Mouse (Mus musculus): ENCODE data around the gene Sertad2.

Sertad2 gene

DNA sequence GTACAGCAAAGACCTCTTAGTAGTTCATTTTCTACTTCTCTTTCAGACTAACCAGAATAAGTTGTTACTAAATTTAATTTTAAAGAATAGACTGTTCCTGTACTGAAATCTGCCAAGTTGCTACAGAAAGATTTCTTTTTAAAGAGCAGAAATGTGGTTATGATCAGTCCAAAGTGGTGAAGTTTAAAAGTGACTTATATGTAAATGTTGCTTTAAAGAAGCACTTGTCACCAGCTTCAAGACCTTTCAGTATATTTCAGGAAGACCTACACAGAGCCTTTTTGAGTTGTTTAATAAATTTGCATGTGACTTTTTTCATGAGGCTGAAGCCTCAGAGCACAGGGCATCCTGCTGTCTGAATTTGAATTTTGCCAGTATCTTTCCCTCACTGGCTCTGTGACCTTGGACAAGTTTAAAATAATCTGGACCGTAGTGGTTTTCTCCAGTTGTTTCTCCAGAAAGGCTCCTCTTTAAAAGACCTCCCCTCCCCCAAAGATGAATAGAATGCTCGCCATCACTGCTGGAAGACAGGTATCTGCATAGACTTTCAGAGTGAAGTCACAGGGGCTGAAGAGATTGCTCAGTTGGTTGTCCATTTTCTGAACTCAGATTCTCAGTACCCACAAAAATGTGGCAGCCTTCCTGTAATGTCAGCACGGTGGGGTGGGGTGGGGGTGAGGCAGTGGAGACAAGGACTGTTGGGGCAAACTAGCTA, 1.9 kb downstream of the Sertad2 start:
- DNase-seq (ENCODE audit: low read depth, low spot score) = no peak

GRCm38 (mm10) chr11:20549481-20549880, 6.4 kb downstream of the Sertad2 start:
- DNase-seq (ENCODE audit: low read depth, low spot score) = no peak

GRCm38 (mm10) chr11:20550196-20550595, 7.1 kb downstream of the Sertad2 start:
- no peak for DNase-seq (ENCODE audit: low read depth, low spot score)

GRCm38 (mm10) chr11:20552059-20552458, 9.0 kb downstream of the Sertad2 start:
- no peak for DNase-seq (ENCODE audit: low read depth, low spot score)

DNA sequence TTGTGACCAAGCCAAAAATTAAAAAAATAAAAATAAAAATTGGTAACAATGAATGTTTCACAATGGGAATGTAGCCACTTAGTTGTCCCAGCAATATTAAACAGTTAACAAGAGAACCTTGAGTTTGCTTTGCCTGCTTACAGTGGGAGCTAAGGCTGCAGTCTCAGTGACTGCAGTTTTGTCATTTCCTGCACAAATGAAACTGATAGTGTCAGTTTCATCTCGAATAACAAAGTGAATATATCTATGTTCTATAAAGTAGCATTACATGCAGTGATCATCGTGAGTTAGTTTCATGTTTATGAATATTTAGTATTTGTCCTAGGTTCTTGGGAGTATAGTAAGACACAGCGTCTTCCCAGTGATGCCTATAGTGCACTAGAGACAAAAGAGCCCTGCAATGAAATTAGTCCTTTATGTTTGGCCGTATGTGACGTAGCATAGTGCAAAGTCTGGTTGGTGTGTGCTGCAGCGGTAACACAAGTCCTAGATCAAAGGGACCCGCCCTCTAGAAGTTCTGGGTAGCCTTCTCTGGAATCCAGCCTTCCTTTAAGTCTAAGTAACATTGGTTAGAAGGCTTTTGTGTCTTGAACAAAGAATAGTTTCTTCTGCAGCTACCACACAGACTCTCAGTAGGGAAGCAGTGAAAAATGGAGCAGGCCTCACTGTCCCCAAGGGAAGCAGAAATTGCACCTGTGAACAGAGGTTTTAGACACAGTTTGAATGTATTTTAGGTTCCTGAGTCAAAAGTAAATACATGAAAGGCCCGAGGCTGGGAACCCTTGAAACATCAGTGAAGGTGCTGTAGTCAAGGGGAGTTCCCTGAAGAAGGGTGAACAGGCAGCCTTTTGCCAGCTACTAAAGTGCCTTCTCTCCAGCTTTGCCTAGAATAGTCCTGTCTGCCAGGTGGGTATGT, 10.0 kb downstream of the Sertad2 start:
- no peak for DNase-seq (ENCODE audit: low read depth, low spot score)

DNA sequence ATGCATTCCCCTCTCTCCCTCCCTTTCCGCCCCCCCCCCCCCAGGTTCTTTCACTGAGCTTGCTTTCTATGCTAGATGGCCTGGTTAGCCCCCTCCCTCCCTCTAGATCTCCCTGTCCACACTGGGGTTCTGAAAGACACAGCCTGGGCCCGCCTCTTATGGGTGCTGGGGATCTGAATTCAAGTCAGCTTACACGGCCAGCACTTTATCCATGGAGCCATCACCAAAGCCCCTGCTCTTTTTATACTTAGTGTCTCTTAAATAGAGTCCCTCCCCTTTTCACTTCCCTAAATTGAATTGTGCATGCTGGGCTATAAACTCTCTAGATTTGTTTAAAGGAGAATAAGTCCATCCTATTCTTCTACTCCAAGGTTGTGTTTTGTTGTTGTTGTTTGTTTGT, 12.6 kb downstream of the Sertad2 start:
- no peak for DNase-seq (ENCODE audit: low read depth, low spot score)

DNA sequence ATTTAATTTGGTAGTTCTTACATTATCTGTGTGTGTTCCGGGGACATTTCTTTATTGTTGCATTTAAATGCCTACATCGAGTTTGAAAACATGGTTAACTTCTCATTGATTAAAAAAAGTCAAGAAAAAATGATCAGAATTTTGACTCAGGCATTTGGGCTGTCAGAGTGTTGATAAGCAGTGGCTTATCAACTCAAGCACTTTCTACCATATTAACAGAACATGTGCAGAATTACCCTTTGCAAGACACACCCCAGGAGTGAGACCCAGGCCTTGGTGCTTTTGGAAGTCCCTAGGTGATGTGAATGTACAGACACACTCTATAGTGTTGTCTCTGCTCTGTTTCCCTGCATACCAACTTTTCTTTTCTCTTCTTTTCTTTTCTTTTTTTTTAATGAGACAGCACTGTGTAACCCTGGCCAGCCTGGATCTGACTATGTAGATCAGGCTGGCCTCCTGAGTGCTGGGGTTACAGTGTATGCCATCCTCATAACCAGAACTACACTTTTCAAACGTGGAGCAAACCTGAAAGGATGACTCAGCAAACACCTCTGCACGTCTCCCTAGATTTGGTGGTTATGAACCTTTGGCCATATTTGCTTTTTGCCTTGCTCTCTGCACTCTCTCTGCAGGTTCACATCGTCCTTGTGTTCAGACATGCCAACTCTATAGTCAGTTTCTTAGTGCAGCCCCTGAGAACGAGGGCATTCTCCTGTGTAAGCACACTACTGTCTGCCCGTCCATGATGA, 13.3 kb downstream of the Sertad2 start:
- DNase-seq (ENCODE audit: low read depth, low spot score) = no peak

DNA sequence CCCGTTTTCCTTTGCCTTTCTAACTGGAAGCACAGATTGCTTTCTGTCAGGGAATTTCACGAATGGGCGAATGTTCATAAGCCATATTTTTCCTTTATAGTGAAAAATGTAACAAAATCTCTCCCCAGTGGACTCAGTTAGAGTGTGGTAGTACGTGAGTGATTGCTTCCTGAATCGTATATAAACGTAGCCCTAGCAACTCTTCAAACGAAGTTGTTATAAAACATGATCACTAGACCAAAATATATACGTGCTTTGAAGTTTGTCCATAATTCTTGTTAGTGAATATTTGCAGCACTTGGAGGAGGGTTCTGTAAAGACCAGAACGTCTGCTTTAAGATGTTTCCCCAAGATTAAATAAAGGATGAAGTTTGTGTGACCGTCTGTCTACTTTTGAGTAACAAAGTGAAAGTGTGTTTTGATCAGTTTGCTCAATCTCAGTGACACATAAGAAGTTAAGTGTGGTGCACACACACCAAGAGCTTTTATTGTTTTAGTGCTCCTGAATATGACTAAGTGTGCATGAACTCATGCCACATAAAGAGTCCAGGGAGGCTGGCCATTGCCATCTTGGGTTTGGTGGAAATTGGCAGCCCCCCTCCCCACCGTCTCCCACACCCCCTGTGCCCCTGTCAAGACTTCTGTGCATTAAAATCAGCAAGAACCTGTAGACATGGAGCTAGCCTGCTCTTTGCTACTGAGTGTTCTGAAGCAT, 16.3 kb downstream of the Sertad2 start:
- DNase-seq (ENCODE audit: low read depth, low spot score) = no peak

DNA sequence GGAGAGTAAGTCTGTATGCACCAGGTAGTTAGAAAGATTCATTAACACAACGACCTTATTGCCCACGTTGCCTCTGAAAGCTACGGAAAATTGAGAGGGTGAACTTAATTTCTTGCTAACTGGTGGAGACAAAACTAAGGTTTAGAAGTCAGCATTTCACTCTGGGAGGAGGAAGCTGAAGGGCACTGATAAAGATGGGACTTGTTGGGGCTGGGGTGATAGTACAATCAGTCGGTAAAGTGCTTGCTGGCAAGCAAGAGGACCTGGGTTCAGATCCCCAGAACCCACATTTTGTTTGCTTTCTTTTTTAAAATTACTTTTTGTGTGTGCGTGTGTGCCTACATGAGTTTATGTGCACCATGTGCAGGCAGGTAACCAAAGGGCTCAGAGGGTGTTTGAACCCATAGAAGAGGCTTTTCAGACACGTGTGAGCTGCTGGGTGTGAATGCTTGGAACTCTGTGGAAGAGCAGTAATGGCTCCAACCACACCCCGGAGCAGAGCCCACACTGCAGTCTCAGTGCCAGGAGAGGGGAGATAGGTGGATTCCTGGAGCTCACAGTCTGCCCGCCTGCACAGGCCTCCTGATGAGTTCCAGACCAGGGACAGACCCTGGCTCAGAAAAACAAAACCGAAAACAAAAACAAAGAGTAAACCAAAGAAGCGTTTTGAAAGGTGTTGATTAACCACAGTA, 17.0 kb downstream of the Sertad2 start:
- DNase-seq (ENCODE audit: low read depth, low spot score) = no peak

- DNase-seq (ENCODE audit: low read depth, low spot score) = peak; percentile 24
Measured at GRCm38 (mm10) chr11:20561323-20562002, 18.4 kb downstream of the Sertad2 start.

- DNase-seq (ENCODE audit: low read depth, low spot score) = no peak
Measured at GRCm38 (mm10) chr11:20565057-20565456, 22.0 kb downstream of the Sertad2 start.

GRCm38 (mm10) chr11:20571702-20572413, 28.8 kb downstream of the Sertad2 start:
- DNase-seq (ENCODE audit: low read depth, low spot score) = no peak

DNA sequence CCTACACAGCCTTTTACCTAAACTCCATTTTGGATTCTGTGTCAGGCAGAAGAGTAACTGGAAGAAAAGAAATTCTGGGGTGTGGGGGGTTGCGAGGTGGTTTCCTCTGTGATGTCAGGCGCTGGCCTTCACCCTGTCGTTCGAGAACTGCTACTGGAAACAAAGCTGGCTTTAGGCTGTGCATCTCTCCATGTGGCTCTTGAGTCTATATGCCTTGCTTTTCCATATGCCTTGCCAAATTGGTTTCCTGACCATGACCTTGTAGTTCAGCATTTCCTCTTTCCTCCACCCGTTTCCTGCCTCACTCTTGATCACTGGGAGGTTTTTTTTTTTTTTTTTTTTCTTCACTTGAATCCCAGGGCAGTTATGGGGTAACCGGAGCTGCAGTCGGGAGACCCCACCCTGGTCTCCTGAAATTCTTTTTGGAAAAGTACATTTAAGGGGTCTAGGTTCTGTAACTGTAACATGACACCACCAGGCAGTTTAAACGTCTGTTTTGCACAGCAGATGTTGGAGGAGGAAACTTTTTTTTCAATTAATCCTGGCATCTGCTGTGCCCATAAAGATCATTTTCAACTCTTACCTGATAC, 33.1 kb downstream of the Sertad2 start:
- no peak for DNase-seq (ENCODE audit: low read depth, low spot score)

DNA sequence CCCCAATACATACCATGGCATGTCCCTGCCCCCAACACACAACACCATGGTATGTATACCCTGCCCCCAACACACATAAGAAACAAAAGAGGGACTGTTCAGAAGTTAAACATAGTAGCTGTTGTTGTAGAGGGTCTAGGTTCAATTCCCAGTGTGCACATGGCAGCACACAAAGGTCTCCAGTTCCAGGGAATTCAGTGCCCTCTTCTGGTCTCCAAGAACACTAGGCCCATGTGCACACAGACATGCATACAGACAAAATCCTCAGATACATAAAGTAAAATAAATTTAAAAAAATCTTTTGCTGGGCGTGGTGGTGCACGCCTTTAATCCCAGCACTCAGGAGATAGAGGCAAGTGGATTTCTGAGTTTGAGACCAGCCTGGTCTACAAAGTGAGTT, 39.7 kb downstream of the Sertad2 start:
- DNase-seq (ENCODE audit: low read depth, low spot score) = no peak

- DNase-seq (ENCODE audit: low read depth, low spot score) = no peak
Measured at GRCm38 (mm10) chr11:20585297-20585696, 42.2 kb downstream of the Sertad2 start.

DNA sequence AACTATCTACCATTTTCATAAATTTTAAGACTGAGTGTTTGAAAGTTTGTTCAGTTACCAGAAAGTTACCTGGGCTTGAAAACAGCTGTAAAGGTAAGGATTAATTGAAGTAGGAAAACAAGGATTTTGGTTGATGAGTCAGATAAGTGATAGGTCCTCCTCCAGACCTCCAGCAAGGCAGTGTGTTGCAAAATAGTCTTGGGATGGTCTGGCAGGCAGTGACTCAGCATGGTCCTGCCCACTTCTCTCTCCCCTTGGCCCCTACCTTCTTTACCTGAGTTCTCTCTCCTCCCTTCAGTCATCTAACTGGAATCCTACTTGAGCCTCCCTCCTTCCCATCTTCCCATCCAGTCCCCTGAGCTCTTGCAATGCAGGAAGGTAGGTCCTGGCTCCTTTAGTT, 43.1 kb downstream of the Sertad2 start:
- DNase-seq (ENCODE audit: low read depth, low spot score) = no peak

- no peak for DNase-seq (ENCODE audit: low read depth, low spot score)
Measured at GRCm38 (mm10) chr11:20589393-20589792, 46.3 kb downstream of the Sertad2 start.

DNA sequence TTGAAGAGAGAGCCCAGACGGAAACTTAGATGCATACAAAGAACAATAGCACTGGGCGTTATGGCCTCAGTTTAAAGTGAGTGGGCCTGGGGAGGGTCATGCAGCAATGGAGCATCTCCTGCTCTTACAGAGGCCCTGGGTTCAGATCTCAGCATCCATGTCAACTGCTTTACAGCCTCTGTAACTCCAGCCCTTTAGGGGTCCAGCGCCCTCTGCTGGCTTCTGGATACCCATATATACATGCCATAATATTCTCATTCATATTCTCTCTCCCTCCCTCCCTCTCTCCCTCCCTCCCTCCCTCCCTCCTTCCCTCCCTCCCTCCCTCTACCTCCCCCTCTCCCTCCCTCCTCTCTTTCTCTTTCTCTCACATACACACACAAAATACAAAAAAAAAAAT, 49.0 kb downstream of the Sertad2 start:
- DNase-seq (ENCODE audit: low read depth, low spot score) = no peak
